Mouse (Mus musculus): ENCODE measurements around the gene Gm10645. TPM values are rescaled to one million over a fixed set of nuclear protein-coding genes. Genes with fewer than 3 reads are reported as not detected.

The Gm10645 gene
- total RNA-seq, 2 experiments from 2014 or later = not detected

GRCm38 (mm10) chr8:83170894-83171293 is 4.9 kb upstream of the Gm10645 start:
- no peak for ATAC-seq (replicated peaks; ENCODE audit: low FRiP score, poor library complexity, severe bottlenecking)

- ATAC-seq (replicated peaks; ENCODE audit: low FRiP score, poor library complexity, severe bottlenecking) = no peak
Observed at GRCm38 (mm10) chr8:83169709-83170108, 3.7 kb upstream of the Gm10645 start.

GRCm38 (mm10) chr8:83169127-83169526 is 3.2 kb upstream of the Gm10645 start:
- ATAC-seq (replicated peaks; ENCODE audit: low FRiP score, poor library complexity, severe bottlenecking) = no peak

GRCm38 (mm10) chr8:83167932-83168331 is 2.0 kb upstream of the Gm10645 start:
- ATAC-seq (replicated peaks; ENCODE audit: low FRiP score, poor library complexity, severe bottlenecking) = no peak

GRCm38 (mm10) chr8:83165235-83165930 is 587 bp downstream of the Gm10645 start, which contains the start of gene Tbc1d9:
TSS of gene Tbc1d9 (plus strand) at chr8:83165352.
- ATAC-seq (replicated peaks; ENCODE audit: low FRiP score, poor library complexity, severe bottlenecking) = no peak

GRCm38 (mm10) chr8:83160613-83161012 is 5.4 kb downstream of the Gm10645 start:
- no peak for ATAC-seq (replicated peaks; ENCODE audit: low FRiP score, poor library complexity, severe bottlenecking)

- ATAC-seq (replicated peaks; ENCODE audit: low FRiP score, poor library complexity, severe bottlenecking) = no peak
Observed at GRCm38 (mm10) chr8:83159615-83160014, 6.4 kb downstream of the Gm10645 start.

- no peak for ATAC-seq (replicated peaks; ENCODE audit: low FRiP score, poor library complexity, severe bottlenecking)
Observed at GRCm38 (mm10) chr8:83158971-83159370, 7.0 kb downstream of the Gm10645 start.

GRCm38 (mm10) chr8:83155110-83155509 is 10.9 kb downstream of the Gm10645 start:
- no peak for ATAC-seq (replicated peaks; ENCODE audit: low FRiP score, poor library complexity, severe bottlenecking)

- ATAC-seq (replicated peaks; ENCODE audit: low FRiP score, poor library complexity, severe bottlenecking) = no peak
Observed at GRCm38 (mm10) chr8:83152470-83152869, 13.5 kb downstream of the Gm10645 start.

- no peak for ATAC-seq (replicated peaks; ENCODE audit: low FRiP score, poor library complexity, severe bottlenecking)
Observed at GRCm38 (mm10) chr8:83152055-83152454, 13.9 kb downstream of the Gm10645 start.

GRCm38 (mm10) chr8:83149124-83149523 is 16.8 kb downstream of the Gm10645 start:
- ATAC-seq (replicated peaks; ENCODE audit: low FRiP score, poor library complexity, severe bottlenecking) = no peak

- no peak for ATAC-seq (replicated peaks; ENCODE audit: low FRiP score, poor library complexity, severe bottlenecking)
Observed at GRCm38 (mm10) chr8:83145421-83145820, 20.5 kb downstream of the Gm10645 start.

- ATAC-seq (replicated peaks; ENCODE audit: low FRiP score, poor library complexity, severe bottlenecking) = no peak
Observed at GRCm38 (mm10) chr8:83144601-83145000, 21.4 kb downstream of the Gm10645 start.

GRCm38 (mm10) chr8:83141358-83141757 is 24.6 kb downstream of the Gm10645 start:
- ATAC-seq (replicated peaks; ENCODE audit: low FRiP score, poor library complexity, severe bottlenecking) = no peak

GRCm38 (mm10) chr8:83140701-83141111 is 25.3 kb downstream of the Gm10645 start:
- no peak for ATAC-seq (replicated peaks; ENCODE audit: low FRiP score, poor library complexity, severe bottlenecking)

- no peak for ATAC-seq (replicated peaks; ENCODE audit: low FRiP score, poor library complexity, severe bottlenecking)
Observed at GRCm38 (mm10) chr8:83140068-83140467, 25.9 kb downstream of the Gm10645 start.

- no peak for ATAC-seq (replicated peaks; ENCODE audit: low FRiP score, poor library complexity, severe bottlenecking)
Observed at GRCm38 (mm10) chr8:83135086-83135485, 30.9 kb downstream of the Gm10645 start.

Data from erythroblast, adult 5-6 weeks (primary cell).